Mouse (Mus musculus): Measurements from ENCODE around the gene Atf4.

Atf4 gene

GRCm38 (mm10) chr15:80249672-80250071, 5.3 kb upstream of the Atf4 start:
- DNase-seq (ENCODE audit: low spot score in 2 of 2): no peak

GRCm38 (mm10) chr15:80250586-80250985, 4.4 kb upstream of the Atf4 start:
- no peak for DNase-seq (ENCODE audit: low spot score in 2 of 2)

GRCm38 (mm10) chr15:80253530-80253929, 1.5 kb upstream of the Atf4 start:
- no peak for DNase-seq (ENCODE audit: low spot score in 2 of 2)

- DNase-seq (ENCODE audit: low spot score in 2 of 2): no peak
These were observed 777 bp upstream of the Atf4 start for GRCm38 (mm10) chr15:80254207-80254606.

- DNase-seq (ENCODE audit: low spot score in 2 of 2): peak in 1 of 2 experiments; percentile 73
These were observed 700 bp downstream of the Atf4 start for GRCm38 (mm10) chr15:80255646-80256121.

- no peak for DNase-seq (ENCODE audit: low spot score in 2 of 2)
These were observed 1.3 kb downstream of the Atf4 start for GRCm38 (mm10) chr15:80256242-80256641.

- no peak for DNase-seq (ENCODE audit: low spot score in 2 of 2)
These were observed 1.9 kb downstream of the Atf4 start for GRCm38 (mm10) chr15:80256656-80257601.

GRCm38 (mm10) chr15:80257602-80258239, 2.7 kb downstream of the Atf4 start:
- DNase-seq (ENCODE audit: low spot score in 2 of 2): no peak

- DNase-seq (ENCODE audit: low spot score in 2 of 2): no peak
These were observed 3.5 kb downstream of the Atf4 start for GRCm38 (mm10) chr15:80258240-80259170.

- no peak for DNase-seq (ENCODE audit: low spot score in 2 of 2)
These were observed 4.5 kb downstream of the Atf4 start for GRCm38 (mm10) chr15:80259406-80260045.

GRCm38 (mm10) chr15:80260677-80261076, 5.7 kb downstream of the Atf4 start:
- DNase-seq (ENCODE audit: low spot score in 2 of 2): peak; percentile 50 to 80

GRCm38 (mm10) chr15:80261100-80261499, 6.1 kb downstream of the Atf4 start:
- no peak for DNase-seq (ENCODE audit: low spot score in 2 of 2)

GRCm38 (mm10) chr15:80263610-80264575, 8.9 kb downstream of the Atf4 start, which contains the start of gene Rps19bp1:
TSS of gene Rps19bp1 (minus strand) at chr15:80264315.
- peak; percentile 76 to 79 for DNase-seq (ENCODE audit: low spot score in 2 of 2)

- peak in 1 of 2 experiments; percentile 50 for DNase-seq (ENCODE audit: low spot score in 2 of 2)
These were observed 11.3 kb downstream of the Atf4 start for GRCm38 (mm10) chr15:80266281-80266680.

- DNase-seq (ENCODE audit: low spot score in 2 of 2): no peak
These were observed 16.9 kb downstream of the Atf4 start for GRCm38 (mm10) chr15:80271858-80272396.

GRCm38 (mm10) chr15:80277107-80277506, 22.1 kb downstream of the Atf4 start:
- DNase-seq (ENCODE audit: low spot score in 2 of 2): no peak

- DNase-seq (ENCODE audit: low spot score in 2 of 2): no peak
These were observed 22.6 kb downstream of the Atf4 start for GRCm38 (mm10) chr15:80277625-80278024.

GRCm38 (mm10) chr15:80278121-80278759, 23.3 kb downstream of the Atf4 start:
- no peak for DNase-seq (ENCODE audit: low spot score in 2 of 2)

GRCm38 (mm10) chr15:80279053-80279452, 24.1 kb downstream of the Atf4 start:
- DNase-seq (ENCODE audit: low spot score in 2 of 2): no peak
